Mouse (Mus musculus) layer of hippocampus, adult 18-20 months (tissue): ENCODE measurements at regions not wholly inside any gene's neighbourhood (a gene's known extent, or its start where the extent isn't known, plus 50 kb on each side); places are given as distances from the start of the nearest gene placed in this dataset.

Experiments
- DNase-seq, 2 experiments: peaks; one replicate each; pipeline ENCODE4 v3.0.0; 2022; ENCODE audit warnings: low spot score in 2 of 2

GRCm38 (mm10) chr3:101163160-101163990, 53.3 kb upstream of the Ptgfrn start:
- peak in 1 of 2 experiments; percentile 65 for DNase-seq

- no peak for DNase-seq
Measured at GRCm38 (mm10) chr3:101162536-101163159, 52.6 kb upstream of the Ptgfrn start.

GRCm38 (mm10) chr3:101161941-101162531, 52.0 kb upstream of the Ptgfrn start:
- no peak for DNase-seq

GRCm38 (mm10) chr3:101161421-101161940, 51.4 kb upstream of the Ptgfrn start:
- DNase-seq = no peak
